Mouse (Mus musculus) midbrain, embryonic 14.5 days (tissue): Measurements from ENCODE around the gene Cox6a2. TPM values are rescaled to one million over a fixed set of nuclear protein-coding genes. Genes with fewer than 3 reads are reported as not detected.

Experiments
- ATAC-seq: fragments of 200-750 bp; cut with Nextera tagmentation; 2 replicates; pipeline ENCODE4 v1.8.0; 2017; ENCODE audit warnings: moderate number of reproducible peaks, moderate library complexity; ENCODE audit not compliant: low FRiP score, low TSS enrichment
- DNase-seq: peaks from one replicate; pipeline ENCODE4 v3.0.0-alpha.2; 2015
- H3K27ac ChIP-seq: fragments of 300-500 bp; sonication (generic); replicated peaks from 2 replicates; pipeline ENCODE4 v1.5.1; 2014; ENCODE audit warnings: mild to moderate bottlenecking, low read depth, low read length, moderate library complexity
- H3K27me3 ChIP-seq: fragments of 300-500 bp; sonication (generic); 2 replicates; pipeline ENCODE4 v1.6.1; 2014; ENCODE audit warnings: low read length, control low read depth, mixed read lengths; ENCODE audit not compliant: control insufficient read depth, insufficient read depth
- H3K36me3 ChIP-seq: fragments of 300-500 bp; sonication (generic); 2 replicates; pipeline ENCODE4 v1.6.1; 2014; ENCODE audit warnings: low read length, control low read depth; ENCODE audit not compliant: control insufficient read depth, insufficient read depth
- H3K4me1 ChIP-seq: fragments of 300-500 bp; sonication (generic); 2 replicates; pipeline ENCODE4 v1.6.1; 2014; ENCODE audit warnings: mild to moderate bottlenecking, antibody characterized with exemption, low read length, control low read depth; ENCODE audit not compliant: control insufficient read depth, insufficient read depth
- H3K4me2 ChIP-seq: fragments of 300-500 bp; sonication (generic); 2 replicates; pipeline ENCODE4 v1.6.1; 2014; ENCODE audit warnings: mild to moderate bottlenecking, low read length, moderate library complexity
- H3K4me3 ChIP-seq: fragments of 300-500 bp; sonication (generic); replicated peaks from 2 replicates; pipeline ENCODE4 v1.5.1; 2014; ENCODE audit warnings: low read depth, low read length
- H3K9ac ChIP-seq: fragments of 300-500 bp; sonication (generic); replicated peaks from 2 replicates; pipeline ENCODE4 v1.6.1; 2014; ENCODE audit warnings: mild to moderate bottlenecking, low read length, moderate library complexity
- H3K9me3 ChIP-seq: fragments of 300-500 bp; sonication (generic); 2 replicates; pipeline ENCODE4 v1.6.1; 2016; ENCODE audit warnings: low read length, control low read depth, mixed read lengths; ENCODE audit not compliant: control insufficient read depth
- WGBS: fragments of 180-500 bp; shearing (Covaris S2); extraction: QIAGEN DNeasy Blood & Tissue Kit; methylation state at CpG from one replicate; pipeline ENCODE4 v1.1.7; 2014; 5-methylcytosine and 5-hydroxymethylcytosine counted together
- polyA plus RNA-seq: library from polyadenylated mRNA; unstranded; fragments of >200 nt; fragmentation: Nextera tagmentation; extraction: Ambion mirVana; gene quantifications from 2 replicates; pipeline ENCODE4 v1.2.1, GENCODE M21; 2014

Gene Cox6a2
- polyA plus RNA-seq, 1 experiment from 2014 or later: not detected

GRCm38 (mm10) chr7:128208187-128208586, 2.0 kb upstream of the Cox6a2 start:
- no peaks in the 10 kb centered on the region for H3K27me3 ChIP-seq
- H3K36me3 ChIP-seq: no peaks in the 10 kb centered on the region
- H3K4me3 ChIP-seq: no peak overlapping the region
- H3K9me3 ChIP-seq: no peaks in the 10 kb centered on the region
- no peak overlapping the region for H3K4me2 ChIP-seq
- 8% methylated on average over 4 of the region's 4 CpGs for WGBS
- no peaks in the 10 kb centered on the region for H3K4me1 ChIP-seq
- no peak overlapping the region for H3K9ac ChIP-seq
- ATAC-seq: no peak
- H3K27ac ChIP-seq: no peak overlapping the region
- peak; percentile 92 for DNase-seq

GRCm38 (mm10) chr7:128205695-128206094, 492 bp downstream of the Cox6a2 start:
- H3K9me3 ChIP-seq: no peaks in the 10 kb centered on the region
- no peak overlapping the region for H3K27ac ChIP-seq
- H3K36me3 ChIP-seq: no peaks in the 10 kb centered on the region
- no peak overlapping the region for H3K9ac ChIP-seq
- no peaks in the 10 kb centered on the region for H3K27me3 ChIP-seq
- no peak overlapping the region for H3K4me3 ChIP-seq
- WGBS: 85% methylated on average over 18 of the region's 18 CpGs
- no peak overlapping the region for H3K4me2 ChIP-seq
- ATAC-seq: no peak
- H3K4me1 ChIP-seq: no peaks in the 10 kb centered on the region
- no peak for DNase-seq

- no peaks in the 10 kb centered on the region for H3K27me3 ChIP-seq
- ATAC-seq (no peak), DNase-seq (no peak)
- H3K4me1 ChIP-seq: no peaks in the 10 kb centered on the region
- H3K9me3 ChIP-seq: no peaks in the 10 kb centered on the region
- 94% methylated on average over 8 of the region's 8 CpGs for whole genome bisulfite sequencing
- H3K9ac ChIP-seq: no peak overlapping the region
- H3K4me3 ChIP-seq: no peak overlapping the region
- no peak overlapping the region for H3K4me2 ChIP-seq
- H3K36me3 ChIP-seq: no peaks in the 10 kb centered on the region
- no peak overlapping the region for H3K27ac ChIP-seq
Measured at GRCm38 (mm10) chr7:128204179-128204578, 2.0 kb downstream of the Cox6a2 start.

GRCm38 (mm10) chr7:128203071-128203470, 3.1 kb downstream of the Cox6a2 start:
- Histone ChIP-seq H3K4me1 (no peaks in the 10 kb centered on the region), H3K27ac (no peak overlapping the region), H3K4me2 (no peak overlapping the region), H3K27me3 (no peaks in the 10 kb centered on the region), H3K9ac (no peak overlapping the region), H3K36me3 (no peaks in the 10 kb centered on the region), H3K4me3 (no peak overlapping the region), H3K9me3 (no peaks in the 10 kb centered on the region)
- 78% methylated on average over 9 of the region's 9 CpGs for WGBS
- ATAC-seq: no peak
- no peak for DNase-seq

GRCm38 (mm10) chr7:128201607-128202006, 4.6 kb downstream of the Cox6a2 start:
- Histone ChIP-seq H3K9me3 (no peaks in the 10 kb centered on the region), H3K4me1 (no peaks in the 10 kb centered on the region), H3K27me3 (no peaks in the 10 kb centered on the region), H3K4me2 (no peak overlapping the region), H3K36me3 (no peaks in the 10 kb centered on the region), H3K9ac (no peak overlapping the region), H3K27ac (no peak overlapping the region), H3K4me3 (no peak overlapping the region)
- ATAC-seq (no peak), DNase-seq (no peak)
- WGBS: 86% methylated on average over 9 of the region's 9 CpGs

- no peak for ATAC-seq
- Histone ChIP-seq H3K36me3 (no peaks in the 10 kb centered on the region), H3K4me1 (no peaks in the 10 kb centered on the region), H3K4me3 (no peak overlapping the region), H3K9me3 (no peaks in the 10 kb centered on the region), H3K4me2 (no peak overlapping the region), H3K9ac (no peak overlapping the region), H3K27me3 (no peaks in the 10 kb centered on the region), H3K27ac (no peak overlapping the region)
- WGBS: 94% methylated on average over 10 of the region's 10 CpGs
- no peak for DNase-seq
Measured at GRCm38 (mm10) chr7:128181691-128182090, 24.5 kb downstream of the Cox6a2 start.

- Histone ChIP-seq H3K4me3 (no peak overlapping the region), H3K27me3 (no peaks in the 10 kb centered on the region), H3K36me3 (no peaks in the 10 kb centered on the region), H3K27ac (no peak overlapping the region), H3K9me3 (no peaks in the 10 kb centered on the region), H3K4me2 (no peak overlapping the region), H3K4me1 (no peaks in the 10 kb centered on the region), H3K9ac (no peak overlapping the region)
- no peak for ATAC-seq
- 77% methylated on average over 6 of the region's 6 CpGs for WGBS
- DNase-seq: no peak
Measured at GRCm38 (mm10) chr7:128180546-128180945, 25.6 kb downstream of the Cox6a2 start.

- WGBS: 87% methylated on average over 7 of the region's 7 CpGs
- Histone ChIP-seq H3K36me3 (no peaks in the 10 kb centered on the region), H3K9me3 (no peaks in the 10 kb centered on the region), H3K4me2 (no peak overlapping the region), H3K4me1 (no peaks in the 10 kb centered on the region), H3K4me3 (no peak overlapping the region), H3K27ac (no peak overlapping the region), H3K9ac (no peak overlapping the region), H3K27me3 (no peaks in the 10 kb centered on the region)
- no peak for ATAC-seq
- DNase-seq: no peak
Measured at GRCm38 (mm10) chr7:128180126-128180525, 26.1 kb downstream of the Cox6a2 start.

GRCm38 (mm10) chr7:128178385-128178784, 27.8 kb downstream of the Cox6a2 start:
- Histone ChIP-seq H3K27me3 (no peaks in the 10 kb centered on the region), H3K36me3 (no peaks in the 10 kb centered on the region), H3K4me1 (no peaks in the 10 kb centered on the region), H3K27ac (no peak overlapping the region), H3K9ac (no peak overlapping the region), H3K4me3 (no peak overlapping the region), H3K9me3 (no peaks in the 10 kb centered on the region), H3K4me2 (no peak overlapping the region)
- ATAC-seq: no peak
- DNase-seq: no peak
- WGBS: 84% methylated on average over 2 of the region's 2 CpGs
